Mouse (Mus musculus): ENCODE results near the gene Pex14. TPM values are rescaled to one million over a fixed set of nuclear protein-coding genes. Genes with fewer than 3 reads are reported as not detected.
"Not testable (repeated sequence)": the region's sequence is repeated elsewhere in the genome, so short reads cannot be mapped to it uniquely, and the experiment has no call there.

The Pex14 gene
- polyA plus RNA-seq, 2 experiments: 32.3 to 37.3 TPM

DNA sequence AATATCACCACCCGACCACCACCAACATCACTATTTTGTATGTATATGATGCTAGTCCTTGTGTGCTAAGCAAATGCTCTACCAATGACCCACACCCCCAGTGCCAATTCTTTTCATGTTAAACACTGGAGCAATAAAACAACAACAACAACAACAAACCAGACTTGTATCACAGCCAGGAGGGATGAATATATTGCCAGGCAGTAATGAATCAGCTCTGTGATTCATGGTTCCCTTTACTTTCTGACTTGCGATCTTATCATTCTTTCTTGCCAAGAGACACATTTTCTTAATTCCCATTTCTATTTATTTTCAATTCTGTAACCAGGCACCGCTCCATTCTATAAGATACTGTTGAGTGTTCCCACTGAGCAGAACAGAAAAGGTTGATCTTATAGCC lies 1.8 kb upstream of the Pex14 start:
- H3K36me3 ChIP-seq (ENCODE audit: control insufficient read depth, insufficient read depth, low read length): no peaks in the 10 kb centered on the region
- H3K9me3 ChIP-seq (ENCODE audit: control insufficient read depth, low read length): no peaks in the 10 kb centered on the region
- TF ChIP-seq POLR2A (IDR thresholded peaks at IDR 0.05; ENCODE audit: borderline replicate concordance, extremely low read depth, insufficient read depth, insufficient read length): no peak
- H3K4me3 ChIP-seq (replicated peaks; ENCODE audit: low read length): no peak overlapping the region
- 82% methylated on average over 3 of the region's 3 CpGs for WGBS
- DNase-seq (ENCODE audit: low spot score) (no peak), ATAC-seq (ENCODE audit: low FRiP score, low read depth) (no peak)
- H3K27me3 ChIP-seq (ENCODE audit: control insufficient read depth, insufficient read depth, low read length): no peaks in the 10 kb centered on the region
- peaks cover 16% of the 10 kb centered on the region for H3K4me1 ChIP-seq (ENCODE audit: control insufficient read depth, insufficient read depth, low read length)
- no peak overlapping the region for H3K27ac ChIP-seq (replicated peaks; ENCODE audit: low read depth, low read length)
- H3K9ac ChIP-seq (ENCODE audit: low read depth, low read length, severe bottlenecking): no peak overlapping the region
- H3K4me2 ChIP-seq (replicated peaks; ENCODE audit: low read depth, low read length, severe bottlenecking): no peak overlapping the region

DNA sequence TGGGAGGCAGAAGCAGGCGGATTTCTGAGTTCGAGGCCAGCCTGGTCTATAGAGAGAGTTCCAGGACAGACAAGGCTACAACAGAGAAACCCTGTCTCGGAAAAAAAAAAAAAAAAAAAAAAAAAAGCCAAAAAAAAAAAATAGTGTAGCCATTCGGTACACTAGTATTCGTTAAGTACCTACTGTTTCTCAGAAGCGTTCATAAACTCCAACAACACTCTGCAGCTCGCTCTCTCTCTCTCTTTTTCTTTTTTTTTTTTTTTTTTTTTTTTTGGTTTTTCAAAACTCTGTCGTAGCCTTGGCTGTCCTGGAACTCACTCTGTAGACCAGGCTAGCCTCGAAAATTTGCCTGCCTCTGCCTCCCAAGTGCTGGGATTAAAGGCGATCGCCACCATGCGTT lies 773 bp upstream of the Pex14 start:
- H3K4me3 ChIP-seq (replicated peaks; ENCODE audit: low read length); H3K27me3 ChIP-seq (ENCODE audit: control insufficient read depth, insufficient read depth, low read length); H3K9ac ChIP-seq (ENCODE audit: low read depth, low read length, severe bottlenecking); ATAC-seq (ENCODE audit: low FRiP score, low read depth); H3K36me3 ChIP-seq (ENCODE audit: control insufficient read depth, insufficient read depth, low read length); H3K27ac ChIP-seq (replicated peaks; ENCODE audit: low read depth, low read length); H3K9me3 ChIP-seq (ENCODE audit: control insufficient read depth, low read length); DNase-seq (ENCODE audit: low spot score): not testable (repeated sequence)
- peaks cover 16% of the 10 kb centered on the region for H3K4me1 ChIP-seq (ENCODE audit: control insufficient read depth, insufficient read depth, low read length)
- WGBS: 86% methylated on average over 12 of the region's 12 CpGs
- H3K4me2 ChIP-seq (replicated peaks; ENCODE audit: low read depth, low read length, severe bottlenecking): peak overlapping the region; percentile 50; the same call in 1 of the 2 replicates

DNA sequence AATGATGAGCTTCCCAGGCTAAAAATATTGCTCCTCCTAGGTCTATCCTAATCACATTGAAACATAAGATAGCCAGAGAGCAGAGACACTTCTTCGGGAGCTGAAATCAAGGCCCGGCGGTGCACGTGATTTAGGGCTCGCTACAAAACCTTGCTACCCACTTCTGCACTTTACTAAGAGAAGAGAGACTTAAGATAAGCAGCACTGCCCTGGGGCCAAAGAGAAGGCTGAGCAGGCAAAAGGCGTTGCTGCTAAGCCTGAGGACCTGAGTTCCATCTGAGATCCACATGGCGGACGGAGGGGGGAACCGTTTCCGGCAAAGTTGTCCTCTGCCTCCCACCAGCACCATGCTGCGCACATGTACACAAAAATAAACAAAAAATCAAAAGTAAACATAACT lies 1.1 kb downstream of the Pex14 start:
- ATAC-seq (ENCODE audit: low FRiP score, low read depth) (no peak), DNase-seq (ENCODE audit: low spot score) (no peak)
- Histone ChIP-seq H3K9me3 (ENCODE audit: control insufficient read depth, low read length) (no peaks in the 10 kb centered on the region), H3K27me3 (ENCODE audit: control insufficient read depth, insufficient read depth, low read length) (no peaks in the 10 kb centered on the region), H3K4me3 (replicated peaks; ENCODE audit: low read length) (peak overlapping the region; percentile 99), H3K4me1 (ENCODE audit: control insufficient read depth, insufficient read depth, low read length) (peaks cover 9% of the 10 kb centered on the region; the same call in 1 of the 2 replicates), H3K4me2 (replicated peaks; ENCODE audit: low read depth, low read length, severe bottlenecking) (peak overlapping the region; percentile 75), H3K9ac (ENCODE audit: low read depth, low read length, severe bottlenecking) (peak overlapping the region; percentile 88), H3K36me3 (ENCODE audit: control insufficient read depth, insufficient read depth, low read length) (no peaks in the 10 kb centered on the region), H3K27ac (replicated peaks; ENCODE audit: low read depth, low read length) (no peak overlapping the region)
- TF ChIP-seq POLR2A (IDR thresholded peaks at IDR 0.05; ENCODE audit: borderline replicate concordance, extremely low read depth, insufficient read depth, insufficient read length): no peak
- 17% methylated on average over 11 of the region's 11 CpGs for WGBS

DNA sequence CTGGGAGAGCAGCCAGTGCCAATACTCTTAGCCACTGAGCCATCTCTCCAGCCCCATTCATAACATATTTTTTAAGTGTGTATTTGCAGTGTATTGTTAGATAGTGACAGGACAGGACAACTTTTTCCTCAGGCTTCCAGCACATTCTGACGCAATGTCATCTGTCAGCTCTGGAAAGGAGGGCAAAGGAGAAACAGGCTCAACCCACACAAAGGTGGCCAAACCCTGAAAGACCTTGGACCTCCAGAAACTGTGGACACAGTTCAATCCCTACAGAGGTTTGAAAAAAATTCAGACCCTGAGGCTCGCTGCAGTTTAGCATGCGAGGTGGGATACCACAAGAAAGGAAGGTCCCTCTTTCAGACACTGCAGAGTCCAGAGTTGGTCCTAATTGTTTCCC lies 1.7 kb downstream of the Pex14 start:
- ATAC-seq (ENCODE audit: low FRiP score, low read depth) (no peak), DNase-seq (ENCODE audit: low spot score) (no peak)
- Histone ChIP-seq H3K27ac (replicated peaks; ENCODE audit: low read depth, low read length) (no peak overlapping the region), H3K4me1 (ENCODE audit: control insufficient read depth, insufficient read depth, low read length) (peaks cover 9% of the 10 kb centered on the region; the same call in 1 of the 2 replicates), H3K4me3 (replicated peaks; ENCODE audit: low read length) (peak overlapping the region; percentile 99), H3K9ac (ENCODE audit: low read depth, low read length, severe bottlenecking) (no peak overlapping the region), H3K27me3 (ENCODE audit: control insufficient read depth, insufficient read depth, low read length) (no peaks in the 10 kb centered on the region), H3K36me3 (ENCODE audit: control insufficient read depth, insufficient read depth, low read length) (peaks cover 5% of the 10 kb centered on the region; the same call in 1 of the 2 replicates), H3K4me2 (replicated peaks; ENCODE audit: low read depth, low read length, severe bottlenecking) (peak overlapping the region; percentile 75), H3K9me3 (ENCODE audit: control insufficient read depth, low read length) (no peaks in the 10 kb centered on the region)
- 91% methylated on average over 3 of the region's 3 CpGs for WGBS
- TF ChIP-seq POLR2A (IDR thresholded peaks at IDR 0.05; ENCODE audit: borderline replicate concordance, extremely low read depth, insufficient read depth, insufficient read length): no peak

DNA sequence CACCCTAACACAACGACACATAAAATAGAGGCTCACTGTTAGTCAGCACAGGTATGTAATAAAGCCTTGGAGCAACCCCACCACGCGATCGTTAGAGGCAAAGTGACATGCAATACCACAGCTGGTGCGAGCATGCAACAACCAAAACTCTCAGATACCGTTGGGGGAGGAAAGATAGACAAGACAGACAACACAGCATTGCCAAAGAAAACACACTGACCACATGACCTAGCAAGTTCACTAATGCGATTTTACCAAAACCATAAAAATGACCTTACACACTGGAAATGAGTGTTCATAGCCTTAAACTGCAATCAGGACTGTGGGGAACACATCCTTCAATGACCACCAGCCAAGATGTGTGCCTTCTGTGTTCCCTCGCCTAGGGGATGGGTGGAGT lies 8.3 kb downstream of the Pex14 start:
- Histone ChIP-seq H3K9me3 (ENCODE audit: control insufficient read depth, low read length) (no peaks in the 10 kb centered on the region), H3K4me2 (replicated peaks; ENCODE audit: low read depth, low read length, severe bottlenecking) (no peak overlapping the region), H3K4me1 (ENCODE audit: control insufficient read depth, insufficient read depth, low read length) (no peaks in the 10 kb centered on the region), H3K9ac (ENCODE audit: low read depth, low read length, severe bottlenecking) (no peak overlapping the region), H3K27me3 (ENCODE audit: control insufficient read depth, insufficient read depth, low read length) (no peaks in the 10 kb centered on the region), H3K27ac (replicated peaks; ENCODE audit: low read depth, low read length) (no peak overlapping the region), H3K4me3 (replicated peaks; ENCODE audit: low read length) (no peak overlapping the region), H3K36me3 (ENCODE audit: control insufficient read depth, insufficient read depth, low read length) (peaks cover 8% of the 10 kb centered on the region; the same call in 1 of the 2 replicates)
- no peak for TF ChIP-seq POLR2A (IDR thresholded peaks at IDR 0.05; ENCODE audit: borderline replicate concordance, extremely low read depth, insufficient read depth, insufficient read length)
- WGBS: 77% methylated on average over 8 of the region's 8 CpGs
- ATAC-seq (ENCODE audit: low FRiP score, low read depth) (no peak), DNase-seq (ENCODE audit: low spot score) (no peak)

DNA sequence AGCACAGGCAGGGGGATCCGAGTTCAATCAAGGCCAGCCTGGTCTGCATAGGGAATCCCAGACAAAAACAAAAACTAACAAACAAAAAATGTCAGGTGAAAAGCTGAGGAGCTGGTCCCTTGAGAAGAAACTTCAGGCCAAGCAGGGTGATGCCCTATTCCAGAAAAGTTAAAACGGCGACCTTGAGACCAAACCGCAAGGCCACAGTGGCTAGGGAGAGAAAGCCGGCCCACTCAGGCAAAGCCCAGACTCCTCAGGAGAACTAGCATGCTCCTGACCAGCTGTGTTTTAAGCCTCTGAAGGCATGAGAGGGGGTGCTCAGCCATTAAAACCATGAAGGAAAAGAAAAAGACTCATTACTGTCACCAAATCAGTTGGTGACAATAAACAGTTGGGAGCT lies 14.3 kb downstream of the Pex14 start:
- Histone ChIP-seq H3K4me2 (replicated peaks; ENCODE audit: low read depth, low read length, severe bottlenecking) (no peak overlapping the region), H3K4me1 (ENCODE audit: control insufficient read depth, insufficient read depth, low read length) (peaks cover 10% of the 10 kb centered on the region; the same call in 1 of the 2 replicates), H3K9me3 (ENCODE audit: control insufficient read depth, low read length) (no peaks in the 10 kb centered on the region), H3K4me3 (replicated peaks; ENCODE audit: low read length) (no peak overlapping the region), H3K9ac (ENCODE audit: low read depth, low read length, severe bottlenecking) (no peak overlapping the region), H3K36me3 (ENCODE audit: control insufficient read depth, insufficient read depth, low read length) (no peaks in the 10 kb centered on the region), H3K27me3 (ENCODE audit: control insufficient read depth, insufficient read depth, low read length) (no peaks in the 10 kb centered on the region), H3K27ac (replicated peaks; ENCODE audit: low read depth, low read length) (no peak overlapping the region)
- ATAC-seq (ENCODE audit: low FRiP score, low read depth) (no peak), DNase-seq (ENCODE audit: low spot score) (no peak)
- TF ChIP-seq POLR2A (IDR thresholded peaks at IDR 0.05; ENCODE audit: borderline replicate concordance, extremely low read depth, insufficient read depth, insufficient read length): no peak
- 77% methylated on average over 5 of the region's 5 CpGs for WGBS

All from limb, embryonic 14.5 days (tissue).